Comparison of ENCODE assay signal across 8 mouse cellular contexts in the genomic region with DNA sequence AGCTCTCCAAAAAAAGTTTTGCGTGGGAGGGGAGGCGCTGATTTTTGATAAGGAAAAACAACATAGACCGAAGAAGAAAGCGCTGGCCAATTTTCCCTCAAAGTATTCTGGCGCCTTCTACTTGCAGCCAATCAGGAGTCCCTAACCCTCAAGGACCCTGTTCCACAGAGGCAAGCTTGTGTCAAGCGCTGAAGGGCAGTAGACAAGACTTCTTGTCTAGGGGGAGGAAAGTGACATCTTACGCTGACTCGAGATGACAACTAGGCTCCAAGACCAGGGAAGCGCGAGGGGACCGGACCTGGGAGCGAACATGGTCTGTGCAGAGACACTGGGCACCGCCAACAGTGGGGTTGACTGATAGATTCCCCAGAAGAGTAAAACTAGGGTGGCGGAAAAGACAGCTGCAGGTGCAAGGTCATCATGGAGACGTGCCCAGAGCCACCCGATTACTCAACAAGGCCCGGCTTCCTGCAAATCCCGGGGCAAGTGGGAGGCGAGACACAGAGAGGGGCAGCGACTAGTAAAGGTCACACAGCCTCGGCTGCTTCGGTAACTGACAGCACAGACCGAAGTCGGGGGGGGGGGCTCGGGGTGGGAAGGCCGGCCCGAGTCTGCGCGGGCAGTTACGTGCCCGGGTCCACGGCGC. TPM values are rescaled to one million over a fixed set of nuclear protein-coding genes. Genes with fewer than 3 reads are reported as not detected.
DNase-seq lines count a peak whose midpoint lies in the region; ATAC-seq and TF ChIP-seq lines count a peak whose summit lies in the region.

No protein-coding gene starts in this region.

- peak overlapping the region; percentile 98 for H3K4me3 ChIP-seq in kidney, adult 2 months (ENCODE audit: insufficient read depth, low read depth, low read length)
- peak overlapping the region; percentile 70 for H3K4me3 ChIP-seq in embryonic facial prominence, embryonic 12.5 days
- H3K4me3 ChIP-seq in heart, embryonic 13.5 days = peak overlapping the region; percentile 94
- peak overlapping the region; percentile 84 for H3K4me3 ChIP-seq in stomach, embryonic 16.5 days (replicated peaks; ENCODE audit: low read length)

- no peaks in the 10 kb centered on the region; the same call in 1 of the 2 replicates for H3K36me3 ChIP-seq in kidney, adult 2 months (ENCODE audit: control insufficient read depth, insufficient read depth, low read length)
- peaks cover 63% of the 10 kb centered on the region for H3K36me3 ChIP-seq in embryonic facial prominence, embryonic 12.5 days
- peaks cover 71% of the 10 kb centered on the region for H3K36me3 ChIP-seq in heart, embryonic 13.5 days
- H3K36me3 ChIP-seq in stomach, embryonic 16.5 days (ENCODE audit: control insufficient read depth, insufficient read depth, low read length) = peaks cover 22% of the 10 kb centered on the region

- H3K9ac ChIP-seq in embryonic facial prominence, embryonic 12.5 days = peak overlapping the region; percentile 79
- peak overlapping the region; percentile 97 for H3K9ac ChIP-seq in heart, embryonic 13.5 days
- H3K9ac ChIP-seq in stomach, embryonic 16.5 days (ENCODE audit: low read length) = peak overlapping the region; percentile 89

- no peak for TF ChIP-seq CTCF in kidney, adult 2 months (conservative IDR thresholded peaks at IDR 0.05; ENCODE audit: insufficient read depth, insufficient read length, low read depth, low read length)

- WGBS in kidney, adult 2 months = under 1% methylated on average over 33 of the region's 33 CpGs
- 2% methylated on average over 33 of the region's 33 CpGs for WGBS in embryonic facial prominence, embryonic 12.5 days
- WGBS in heart, embryonic 13.5 days = 1% methylated on average over 33 of the region's 33 CpGs
- 2% methylated on average over 33 of the region's 33 CpGs for WGBS in stomach, embryonic 16.5 days

- no peak; the same call in 1 of the 2 replicates for ATAC-seq in embryonic facial prominence, embryonic 12.5 days (ENCODE audit: insufficient number of reproducible peaks, insufficient read depth, low FRiP score, low TSS enrichment)
- ATAC-seq in heart, embryonic 13.5 days (ENCODE audit: extremely low read depth, insufficient number of reproducible peaks, low FRiP score, low TSS enrichment) = no peak
- no peak for ATAC-seq in stomach, embryonic 16.5 days (ENCODE audit: insufficient read depth, low FRiP score)

- no peak for DNase-seq in kidney, adult 2 months
- DNase-seq in kidney, postnatal 14 days = no peak
- peak; percentile 55 for DNase-seq in NIH3T3 (ENCODE audit: low read depth)
- peak; percentile 66 for DNase-seq in layer of hippocampus, adult 9-11 months
- peak; percentile 61 to 62 for DNase-seq in lung, postnatal 4 days

- H3K4me1 ChIP-seq in kidney, adult 2 months (ENCODE audit: control insufficient read depth, insufficient read depth, low read length) = peaks cover 23% of the 10 kb centered on the region
- H3K4me1 ChIP-seq in embryonic facial prominence, embryonic 12.5 days = peaks cover 34% of the 10 kb centered on the region
- H3K4me1 ChIP-seq in heart, embryonic 13.5 days = peaks cover 58% of the 10 kb centered on the region
- peaks cover 43% of the 10 kb centered on the region for H3K4me1 ChIP-seq in stomach, embryonic 16.5 days (ENCODE audit: control insufficient read depth, insufficient read depth, low read length)

- no peaks in the 10 kb centered on the region for H3K27me3 ChIP-seq in kidney, adult 2 months (replicated peaks; ENCODE audit: control insufficient read depth, insufficient read depth, low read length)
- no peaks in the 10 kb centered on the region for H3K27me3 ChIP-seq in embryonic facial prominence, embryonic 12.5 days
- no peaks in the 10 kb centered on the region for H3K27me3 ChIP-seq in heart, embryonic 13.5 days (replicated peaks)
- H3K27me3 ChIP-seq in stomach, embryonic 16.5 days (ENCODE audit: control insufficient read depth, insufficient read depth, low read length) = no peaks in the 10 kb centered on the region

- no peaks in the 10 kb centered on the region for H3K9me3 ChIP-seq in embryonic facial prominence, embryonic 12.5 days
- H3K9me3 ChIP-seq in heart, embryonic 13.5 days = no peaks in the 10 kb centered on the region
- H3K9me3 ChIP-seq in stomach, embryonic 16.5 days (replicated peaks; ENCODE audit: control insufficient read depth, low read length) = no peaks in the 10 kb centered on the region

- H3K4me2 ChIP-seq in embryonic facial prominence, embryonic 12.5 days (replicated peaks) = peak overlapping the region; percentile 94
- H3K4me2 ChIP-seq in heart, embryonic 13.5 days = peak overlapping the region; percentile 93
- peak overlapping the region; percentile 68 for H3K4me2 ChIP-seq in stomach, embryonic 16.5 days (ENCODE audit: low read depth, low read length)

- no peak for TF ChIP-seq POLR2A in kidney, adult 2 months (IDR thresholded peaks at IDR 0.05; ENCODE audit: low read depth, low read length)

- peak overlapping the region; percentile 90 for H3K27ac ChIP-seq in kidney, adult 2 months (ENCODE audit: insufficient read depth, low read depth, low read length)
- peak overlapping the region; percentile 93 for H3K27ac ChIP-seq in embryonic facial prominence, embryonic 12.5 days
- H3K27ac ChIP-seq in heart, embryonic 13.5 days (replicated peaks) = peak overlapping the region; percentile 97
- peak overlapping the region; percentile 95 for H3K27ac ChIP-seq in stomach, embryonic 16.5 days (ENCODE audit: low read length)

RNA-seq across cellular contexts. Expression of gene Safb2, which starts 0.7 kb away (rescaled TPM):
- polyA plus RNA-seq in kidney, adult 2 months (2012; rRNA removed) = 68.4 and 77.1 TPM in 2 replicates
- 98.7 and 100 TPM in 2 replicates for polyA plus RNA-seq in embryonic facial prominence, embryonic 12.5 days (2016; fragmentation: Nextera tagmentation; extraction: Ambion mirVana)
- 50.2 and 50.4 TPM in 2 replicates for polyA plus RNA-seq in heart, embryonic 13.5 days (2015; fragmentation: Nextera tagmentation; extraction: Ambion mirVana)
- polyA plus RNA-seq in stomach, embryonic 16.5 days (2015; fragmentation: Nextera tagmentation; extraction: Ambion mirVana) = 55.0 and 59.9 TPM in 2 replicates

RNA-seq across cellular contexts. Expression of gene Safb, which starts 0.9 kb away (rescaled TPM):
- 67.6 and 87.0 TPM in 2 replicates for polyA plus RNA-seq in kidney, adult 2 months (2012; rRNA removed)
- polyA plus RNA-seq in embryonic facial prominence, embryonic 12.5 days (2016; fragmentation: Nextera tagmentation; extraction: Ambion mirVana) = 152 and 157 TPM in 2 replicates
- polyA plus RNA-seq in heart, embryonic 13.5 days (2015; fragmentation: Nextera tagmentation; extraction: Ambion mirVana) = 66.9 and 68.1 TPM in 2 replicates
- 78.9 and 88.5 TPM in 2 replicates for polyA plus RNA-seq in stomach, embryonic 16.5 days (2015; fragmentation: Nextera tagmentation; extraction: Ambion mirVana)

RNA-seq across cellular contexts. Expression of gene 2410015M20Rik, which starts 25.8 kb away (rescaled TPM):
- polyA plus RNA-seq in kidney, adult 2 months (2012; rRNA removed) = 440 and 549 TPM in 2 replicates
- polyA plus RNA-seq in embryonic facial prominence, embryonic 12.5 days (2016; fragmentation: Nextera tagmentation; extraction: Ambion mirVana) = 208 and 214 TPM in 2 replicates
- 273 and 332 TPM in 2 replicates for polyA plus RNA-seq in heart, embryonic 13.5 days (2015; fragmentation: Nextera tagmentation; extraction: Ambion mirVana)
- polyA plus RNA-seq in stomach, embryonic 16.5 days (2015; fragmentation: Nextera tagmentation; extraction: Ambion mirVana) = 240 and 266 TPM in 2 replicates

RNA-seq across cellular contexts. Expression of gene Rpl36, which starts 29.5 kb away (rescaled TPM):
- 1,850 and 1,975 TPM in 2 replicates for polyA plus RNA-seq in kidney, adult 2 months (2012; rRNA removed)
- 1,591 and 1,618 TPM in 2 replicates for polyA plus RNA-seq in embryonic facial prominence, embryonic 12.5 days (2016; fragmentation: Nextera tagmentation; extraction: Ambion mirVana)
- 1,294 and 1,391 TPM in 2 replicates for polyA plus RNA-seq in heart, embryonic 13.5 days (2015; fragmentation: Nextera tagmentation; extraction: Ambion mirVana)
- polyA plus RNA-seq in stomach, embryonic 16.5 days (2015; fragmentation: Nextera tagmentation; extraction: Ambion mirVana) = 1,502 and 1,716 TPM in 2 replicates

RNA-seq across cellular contexts. Expression of gene Gm20219, which starts 29.5 kb away (rescaled TPM):
- 1.7 and 2.1 TPM in 2 replicates for polyA plus RNA-seq in kidney, adult 2 months (2012; rRNA removed)
- polyA plus RNA-seq in embryonic facial prominence, embryonic 12.5 days (2016; fragmentation: Nextera tagmentation; extraction: Ambion mirVana) = 1.4 and 1.7 TPM in 2 replicates
- polyA plus RNA-seq in heart, embryonic 13.5 days (2015; fragmentation: Nextera tagmentation; extraction: Ambion mirVana) = 0.19 and 0.37 TPM in 2 replicates
- polyA plus RNA-seq in stomach, embryonic 16.5 days (2015; fragmentation: Nextera tagmentation; extraction: Ambion mirVana) = 17.5 and 21.3 TPM in 2 replicates

Comparison
In these comparisons a context has a peak if more than half of its experiments do, and no peak if none do; other contexts are left out.
1. DNase-seq: peak in NIH3T3 (single experiment), layer of hippocampus, adult 9-11 months (single experiment) and lung, postnatal 4 days (2 of 2); none in kidney, adult 2 months (single experiment) and kidney, postnatal 14 days (single experiment).
2. Peak in every context shown above with its lines, with median percentiles within 50 percentile points of each other: H3K27ac ChIP-seq, H3K4me3 ChIP-seq, H3K4me2 ChIP-seq and H3K9ac ChIP-seq.